Mouse (Mus musculus): Measurements from ENCODE around the gene Qsox2. TPM values are rescaled to one million over a fixed set of nuclear protein-coding genes. Genes with fewer than 3 reads are reported as not detected.

Gene Qsox2
- polyA plus RNA-seq, 1 experiment, result 18.3 TPM

- H3K27ac ChIP-seq (ENCODE audit: control insufficient read depth, insufficient read depth, low read length), result no peak overlapping the region
- no peaks in the 10 kb centered on the region for H3K4me1 ChIP-seq (replicated peaks; ENCODE audit: control insufficient read depth, insufficient read depth, low read length)
- no peak overlapping the region for H3K4me3 ChIP-seq (ENCODE audit: control insufficient read depth, insufficient read depth, low read length)
- H3K27me3 ChIP-seq (ENCODE audit: control insufficient read depth, insufficient read depth, low read length), result no peaks in the 10 kb centered on the region
- no peak for TF ChIP-seq POLR2A (IDR thresholded peaks at IDR 0.05; ENCODE audit: control insufficient read depth, extremely low read depth, insufficient read depth, low read length, poor library complexity)
- TF ChIP-seq CTCF (IDR thresholded peaks at IDR 0.05; ENCODE audit: borderline replicate concordance, control insufficient read depth, extremely low read depth, insufficient read depth, low read length, poor library complexity), result no peak
- 88% methylated on average over 10 of the region's 10 CpGs for WGBS
- DNase-seq, result no peak
- no peaks in the 10 kb centered on the region for H3K36me3 ChIP-seq (ENCODE audit: control insufficient read depth, insufficient read depth, low read length)
These were observed 28.9 kb upstream of the Qsox2 start for GRCm38 (mm10) chr2:26266066-26266742.

GRCm38 (mm10) chr2:26265095-26265494, 27.8 kb upstream of the Qsox2 start:
- H3K4me3 ChIP-seq (ENCODE audit: control insufficient read depth, insufficient read depth, low read length), result no peak overlapping the region

GRCm38 (mm10) chr2:26264646-26265045, 27.3 kb upstream of the Qsox2 start:
- Histone ChIP-seq H3K4me3 (ENCODE audit: control insufficient read depth, insufficient read depth, low read length) (no peak overlapping the region), H3K36me3 (ENCODE audit: control insufficient read depth, insufficient read depth, low read length) (no peaks in the 10 kb centered on the region), H3K27me3 (ENCODE audit: control insufficient read depth, insufficient read depth, low read length) (no peaks in the 10 kb centered on the region), H3K27ac (ENCODE audit: control insufficient read depth, insufficient read depth, low read length) (no peak overlapping the region), H3K4me1 (replicated peaks; ENCODE audit: control insufficient read depth, insufficient read depth, low read length) (no peaks in the 10 kb centered on the region)
- no peak for TF ChIP-seq CTCF (IDR thresholded peaks at IDR 0.05; ENCODE audit: borderline replicate concordance, control insufficient read depth, extremely low read depth, insufficient read depth, low read length, poor library complexity)
- TF ChIP-seq POLR2A (IDR thresholded peaks at IDR 0.05; ENCODE audit: control insufficient read depth, extremely low read depth, insufficient read depth, low read length, poor library complexity), result no peak
- WGBS, result 80% methylated on average over 4 of the region's 4 CpGs
- DNase-seq, result no peak

More at GRCm38 (mm10) chr2:26265095-26265494, 27.8 kb upstream of the Qsox2 start:
- TF ChIP-seq CTCF (IDR thresholded peaks at IDR 0.05; ENCODE audit: borderline replicate concordance, control insufficient read depth, extremely low read depth, insufficient read depth, low read length, poor library complexity) (no peak), POLR2A (IDR thresholded peaks at IDR 0.05; ENCODE audit: control insufficient read depth, extremely low read depth, insufficient read depth, low read length, poor library complexity) (no peak)
- H3K36me3 ChIP-seq (ENCODE audit: control insufficient read depth, insufficient read depth, low read length), result no peaks in the 10 kb centered on the region
- H3K27me3 ChIP-seq (ENCODE audit: control insufficient read depth, insufficient read depth, low read length), result no peaks in the 10 kb centered on the region
- H3K27ac ChIP-seq (ENCODE audit: control insufficient read depth, insufficient read depth, low read length), result no peak overlapping the region
- WGBS, result 87% methylated on average over 2 of the region's 2 CpGs
- no peak for DNase-seq
- no peaks in the 10 kb centered on the region for H3K4me1 ChIP-seq (replicated peaks; ENCODE audit: control insufficient read depth, insufficient read depth, low read length)

- Histone ChIP-seq H3K27me3 (ENCODE audit: control insufficient read depth, insufficient read depth, low read length) (no peaks in the 10 kb centered on the region), H3K4me3 (ENCODE audit: control insufficient read depth, insufficient read depth, low read length) (no peak overlapping the region), H3K4me1 (replicated peaks; ENCODE audit: control insufficient read depth, insufficient read depth, low read length) (0 out of 2 replicates have a peak, but pooled peaks cover 3% of the 10 kb centered on the region), H3K27ac (ENCODE audit: control insufficient read depth, insufficient read depth, low read length) (no peak overlapping the region), H3K36me3 (ENCODE audit: control insufficient read depth, insufficient read depth, low read length) (no peaks in the 10 kb centered on the region)
- 93% methylated on average over 16 of the region's 16 CpGs for WGBS
- no peak for DNase-seq
- TF ChIP-seq CTCF (IDR thresholded peaks at IDR 0.05; ENCODE audit: borderline replicate concordance, control insufficient read depth, extremely low read depth, insufficient read depth, low read length, poor library complexity) (no peak), POLR2A (IDR thresholded peaks at IDR 0.05; ENCODE audit: control insufficient read depth, extremely low read depth, insufficient read depth, low read length, poor library complexity) (no peak)
These were observed 20.2 kb upstream of the Qsox2 start for GRCm38 (mm10) chr2:26257315-26258096.

GRCm38 (mm10) chr2:26254816-26255215, 17.5 kb upstream of the Qsox2 start:
- H3K4me3 ChIP-seq (ENCODE audit: control insufficient read depth, insufficient read depth, low read length), result no peak overlapping the region
- no peak overlapping the region for H3K27ac ChIP-seq (ENCODE audit: control insufficient read depth, insufficient read depth, low read length)
- no peaks in the 10 kb centered on the region for H3K36me3 ChIP-seq (ENCODE audit: control insufficient read depth, insufficient read depth, low read length)
- DNase-seq, result no peak
- WGBS, result 95% methylated on average over 4 of the region's 4 CpGs
- H3K4me1 ChIP-seq (replicated peaks; ENCODE audit: control insufficient read depth, insufficient read depth, low read length), result 0 out of 2 replicates have a peak, but pooled peaks cover 3% of the 10 kb centered on the region
- no peak for TF ChIP-seq POLR2A (IDR thresholded peaks at IDR 0.05; ENCODE audit: control insufficient read depth, extremely low read depth, insufficient read depth, low read length, poor library complexity)
- TF ChIP-seq CTCF (IDR thresholded peaks at IDR 0.05; ENCODE audit: borderline replicate concordance, control insufficient read depth, extremely low read depth, insufficient read depth, low read length, poor library complexity), result no peak
- H3K27me3 ChIP-seq (ENCODE audit: control insufficient read depth, insufficient read depth, low read length), result no peaks in the 10 kb centered on the region

GRCm38 (mm10) chr2:26252514-26253206, 15.3 kb upstream of the Qsox2 start:
- Histone ChIP-seq H3K27ac (ENCODE audit: control insufficient read depth, insufficient read depth, low read length) (no peak overlapping the region), H3K4me3 (ENCODE audit: control insufficient read depth, insufficient read depth, low read length) (no peak overlapping the region), H3K4me1 (replicated peaks; ENCODE audit: control insufficient read depth, insufficient read depth, low read length) (0 out of 2 replicates have a peak, but pooled peaks cover 3% of the 10 kb centered on the region), H3K27me3 (ENCODE audit: control insufficient read depth, insufficient read depth, low read length) (no peaks in the 10 kb centered on the region), H3K36me3 (ENCODE audit: control insufficient read depth, insufficient read depth, low read length) (no peaks in the 10 kb centered on the region)
- 40% methylated on average over 8 of the region's 8 CpGs for WGBS
- no peak for TF ChIP-seq CTCF (IDR thresholded peaks at IDR 0.05; ENCODE audit: borderline replicate concordance, control insufficient read depth, extremely low read depth, insufficient read depth, low read length, poor library complexity)
- no peak for DNase-seq
